Mouse (Mus musculus) small intestine, adult 2 months (tissue): ENCODE measurements around the gene Plekhh3. TPM values are rescaled to one million over a fixed set of nuclear protein-coding genes. Genes with fewer than 3 reads are reported as not detected.

Experiments
- H3K27ac ChIP-seq: fragments of 200-500 bp; 2 replicates; pipeline ENCODE4 v1.5.1; 2012; ENCODE audit warnings: low read depth, low read length, control low read depth, inconsistent platforms; ENCODE audit not compliant: insufficient read depth
- H3K27me3 ChIP-seq: fragments of 200-500 bp; 2 replicates; pipeline ENCODE4 v1.6.1; 2012; ENCODE audit warnings: mild to moderate bottlenecking, moderate library complexity, low read length, inconsistent platforms; ENCODE audit not compliant: control insufficient read depth, insufficient read depth
- H3K36me3 ChIP-seq: fragments of 200-500 bp; 2 replicates; pipeline ENCODE4 v1.6.1; 2012; ENCODE audit warnings: mild to moderate bottlenecking, low read length, control low read depth, inconsistent platforms; ENCODE audit not compliant: control insufficient read depth, insufficient read depth
- H3K4me1 ChIP-seq: fragments of 200-500 bp; 2 replicates; pipeline ENCODE4 v1.6.1; 2012; ENCODE audit warnings: low read length, inconsistent platforms, mixed read lengths; ENCODE audit not compliant: control insufficient read depth, insufficient read depth, insufficient read length
- H3K4me3 ChIP-seq: fragments of 200-500 bp; 2 replicates; pipeline ENCODE4 v1.5.1; 2012; ENCODE audit warnings: low read depth, mild to moderate bottlenecking, control low read depth, inconsistent platforms, low read length, moderate library complexity
- CTCF ChIP-seq: fragments of 200-500 bp; IDR thresholded peaks from 2 replicates; pipeline ENCODE4 v1.5.1; 2012; ENCODE audit warnings: low read depth, mild to moderate bottlenecking, control low read depth, inconsistent platforms, low read length, moderate library complexity, mixed read lengths; ENCODE audit not compliant: insufficient replicate concordance, insufficient read length; ENCODE audit errors: extremely low read depth
- POLR2A ChIP-seq: fragments of 200-500 bp; IDR thresholded peaks from 2 replicates; pipeline ENCODE4 v1.6.1; 2012; ENCODE audit warnings: low read depth, mild to moderate bottlenecking, control low read depth, inconsistent platforms, low read length, moderate library complexity
- WGBS: fragments of 180-500 bp; shearing (Covaris S2); methylation state at CpG from one replicate; pipeline ENCODE4 v1.1.7; 2018; 5-methylcytosine and 5-hydroxymethylcytosine counted together
- polyA plus RNA-seq: library from polyadenylated mRNA; depleted of rRNA; stranded (reverse); fragments of >200 nt; gene quantifications from 2 replicates; pipeline ENCODE4 v1.2.3, GENCODE M21; 2012

Plekhh3 gene
- polyA plus RNA-seq, 1 experiment, result 84.5 TPM

GRCm38 (mm10) chr11:101190913-101191907 lies 20.1 kb upstream of the Plekhh3 start:
- WGBS, result 76% methylated on average over 17 of the region's 17 CpGs
- H3K36me3 ChIP-seq, result peaks cover 29% of the 10 kb centered on the region
- no peaks in the 10 kb centered on the region for H3K27me3 ChIP-seq
- TF ChIP-seq CTCF (no peak), POLR2A (no peak)
- H3K27ac ChIP-seq, result no peak overlapping the region
- H3K4me3 ChIP-seq, result no peak overlapping the region
- H3K4me1 ChIP-seq, result no peaks in the 10 kb centered on the region

DNA sequence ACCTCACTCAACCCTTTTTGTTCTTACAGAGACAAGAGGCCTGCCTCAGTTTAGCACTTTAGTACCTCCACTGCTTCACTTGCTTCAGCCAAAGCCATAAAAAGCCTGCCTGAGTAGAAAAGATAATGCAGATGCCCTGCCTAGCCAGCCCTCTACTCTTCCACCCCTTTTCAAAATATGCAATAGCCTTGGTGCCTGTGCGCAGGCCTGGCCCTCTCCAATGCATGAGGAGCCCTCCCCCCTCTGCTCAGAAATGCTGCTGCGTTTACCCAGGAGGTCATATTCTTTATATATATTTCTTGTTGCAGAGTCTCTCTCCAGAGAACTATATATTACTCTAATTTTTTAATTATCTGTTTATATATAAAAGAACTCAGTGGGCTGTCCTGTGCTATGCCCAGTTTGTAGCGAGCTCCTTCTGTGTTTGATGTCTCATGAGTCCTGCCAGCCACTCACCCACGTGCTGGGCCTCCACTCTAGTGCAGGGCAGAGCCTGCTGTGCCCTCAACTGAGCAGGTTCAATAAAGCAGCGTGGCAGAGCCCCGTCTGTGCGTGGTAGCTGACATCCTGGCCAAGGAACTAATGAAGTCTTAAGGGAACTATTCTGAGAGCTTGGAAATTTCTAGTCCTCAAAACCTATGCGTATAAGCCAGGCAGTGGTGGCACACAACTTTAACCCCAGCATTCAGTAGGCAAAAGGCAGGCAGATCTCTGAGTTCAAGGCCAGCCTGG lies 19.2 kb upstream of the Plekhh3 start:
- Histone ChIP-seq H3K27me3 (no peaks in the 10 kb centered on the region), H3K4me3 (no peak overlapping the region), H3K36me3 (peaks cover 24% of the 10 kb centered on the region), H3K4me1 (no peaks in the 10 kb centered on the region), H3K27ac (peak overlapping the region; percentile 17; the same call in 1 of the 2 replicates)
- TF ChIP-seq POLR2A (no peak), CTCF (no peak)
- 70% methylated on average over 8 of the region's 8 CpGs for WGBS

DNA sequence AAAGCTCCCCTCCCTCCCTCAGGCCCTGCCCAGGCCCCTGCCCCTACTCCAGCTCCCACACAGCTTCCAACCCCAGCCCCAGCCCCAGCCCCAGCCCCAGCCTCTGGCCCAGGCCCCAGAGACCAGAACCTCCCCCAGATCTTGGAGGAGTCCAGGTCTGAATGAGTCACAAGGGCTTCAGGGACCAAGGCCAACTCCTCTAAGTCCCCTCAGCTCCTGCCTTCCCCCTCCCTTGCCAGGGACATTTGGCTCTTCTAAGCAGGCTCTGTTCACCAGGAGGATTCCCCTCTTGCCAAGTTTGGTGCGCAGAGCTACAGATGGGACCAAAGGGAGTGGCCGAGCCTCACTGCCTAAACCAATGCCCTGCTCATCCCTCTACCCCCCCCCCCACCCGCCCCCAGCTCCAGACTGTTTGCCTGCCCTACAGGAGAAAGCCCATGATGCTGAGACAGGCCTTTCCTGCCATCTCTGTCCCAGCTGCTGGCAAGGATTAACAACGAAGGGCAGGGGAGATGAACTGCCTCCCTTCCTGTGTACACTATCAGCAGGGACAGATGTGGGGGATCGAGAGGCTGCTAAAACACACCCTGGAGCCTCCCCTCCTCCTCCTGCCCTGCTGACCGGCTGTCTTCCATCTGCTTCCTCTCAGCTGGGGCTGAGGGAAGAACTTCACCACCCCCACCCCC lies 18.5 kb upstream of the Plekhh3 start:
- Histone ChIP-seq H3K27me3 (no peaks in the 10 kb centered on the region), H3K4me3 (no peak overlapping the region), H3K36me3 (peaks cover 18% of the 10 kb centered on the region), H3K27ac (peak overlapping the region; percentile 40; the same call in 1 of the 2 replicates), H3K4me1 (no peaks in the 10 kb centered on the region)
- TF ChIP-seq POLR2A (no peak), CTCF (no peak)
- WGBS, result 40% methylated on average over 5 of the region's 6 CpGs

GRCm38 (mm10) chr11:101188166-101188805 lies 17.1 kb upstream of the Plekhh3 start:
- Histone ChIP-seq H3K4me1 (no peaks in the 10 kb centered on the region), H3K27ac (no peak overlapping the region; the same call in 1 of the 2 replicates), H3K27me3 (no peaks in the 10 kb centered on the region), H3K36me3 (peaks cover 10% of the 10 kb centered on the region; the same call in 1 of the 2 replicates), H3K4me3 (no peak overlapping the region)
- TF ChIP-seq CTCF (no peak), POLR2A (no peak)
- WGBS, result 85% methylated on average over 11 of the region's 11 CpGs

DNA sequence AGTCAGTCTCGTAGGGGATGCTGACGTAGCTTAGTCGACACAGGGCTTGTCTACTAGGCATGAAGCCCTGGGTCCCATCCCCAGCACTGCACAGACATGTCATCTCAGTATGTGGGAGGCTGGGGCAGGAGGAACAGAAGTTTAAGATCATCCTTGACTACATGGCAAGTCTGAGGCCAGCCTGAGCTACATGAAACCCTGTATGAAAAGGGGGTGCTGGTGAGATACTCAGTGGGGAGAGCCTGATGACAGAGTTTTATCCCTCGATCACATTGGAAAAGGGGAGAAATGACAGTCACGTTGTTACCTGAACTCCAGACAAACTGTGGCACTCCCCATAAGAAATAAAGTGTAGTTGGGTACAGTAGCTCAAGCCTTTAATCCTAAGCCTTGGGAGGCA lies 16.4 kb upstream of the Plekhh3 start:
- TF ChIP-seq POLR2A, result no peak
- no peak for TF ChIP-seq CTCF
- H3K27me3 ChIP-seq, result no peaks in the 10 kb centered on the region
- no peaks in the 10 kb centered on the region for H3K4me1 ChIP-seq
- H3K27ac ChIP-seq, result no peak overlapping the region
- peaks cover 6% of the 10 kb centered on the region; the same call in 1 of the 2 replicates for H3K36me3 ChIP-seq
- H3K4me3 ChIP-seq, result no peak overlapping the region
- WGBS, result 91% methylated on average over 5 of the region's 5 CpGs

DNA sequence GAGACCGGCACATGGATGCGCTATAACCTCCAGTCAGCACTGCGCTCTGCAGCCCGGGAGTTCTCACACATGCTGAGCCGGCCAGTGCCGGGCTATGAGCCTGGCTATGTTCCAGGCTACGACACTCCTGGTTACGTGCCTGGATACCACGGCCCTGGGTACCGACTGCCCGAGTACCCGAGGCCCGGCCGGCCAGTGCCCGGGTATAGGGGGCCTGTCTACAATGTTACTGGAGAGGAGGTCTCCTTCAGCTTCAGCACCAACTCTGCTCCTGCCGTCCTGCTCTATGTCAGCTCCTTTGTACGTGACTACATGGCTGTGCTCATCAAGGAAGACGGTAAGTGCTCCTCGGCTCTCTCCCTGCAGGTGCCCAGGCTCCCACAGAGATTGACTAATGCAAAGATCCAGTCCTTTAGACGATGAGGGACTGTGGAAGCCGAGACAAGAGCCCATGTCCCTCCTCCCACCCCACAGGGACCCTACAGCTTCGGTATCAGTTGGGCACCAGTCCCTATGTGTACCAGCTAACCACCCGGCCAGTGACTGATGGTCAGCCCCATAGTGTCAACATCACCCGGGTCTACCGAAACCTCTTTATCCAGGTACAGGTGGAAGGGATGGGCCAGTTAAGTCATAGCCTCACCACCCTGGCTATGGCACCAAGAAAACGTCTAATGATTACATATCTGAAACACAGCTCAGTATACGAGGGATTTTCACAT lies 15.5 kb upstream of the Plekhh3 start:
- Histone ChIP-seq H3K36me3 (peaks cover 3% of the 10 kb centered on the region; the same call in 1 of the 2 replicates), H3K4me1 (no peaks in the 10 kb centered on the region), H3K27me3 (no peaks in the 10 kb centered on the region), H3K4me3 (no peak overlapping the region), H3K27ac (no peak overlapping the region)
- TF ChIP-seq CTCF (no peak), POLR2A (no peak)
- WGBS, result 84% methylated on average over 27 of the region's 27 CpGs
